Mouse (Mus musculus) cerebellum, adult 2 months (tissue): ENCODE measurements around the gene Nr4a3. TPM values are rescaled to one million over a fixed set of nuclear protein-coding genes. Genes with fewer than 3 reads are reported as not detected.

Experiments
- DNase-seq, 2 experiments: peaks; one replicate each; pipeline ENCODE4 v3.0.0; 2021
- H3K27ac ChIP-seq: fragments of 200-500 bp; 2 replicates; pipeline ENCODE4 v1.5.1; 2012; ENCODE audit warnings: low read length, control low read depth, inconsistent platforms; ENCODE audit not compliant: insufficient read depth
- H3K27me3 ChIP-seq: fragments of 200-500 bp; 2 replicates; pipeline ENCODE4 v1.6.1; 2012; ENCODE audit warnings: inconsistent platforms, mild to moderate bottlenecking, low read length, moderate library complexity; ENCODE audit not compliant: control insufficient read depth, insufficient read depth
- H3K4me1 ChIP-seq: fragments of 200-500 bp; 2 replicates; pipeline ENCODE4 v1.6.1; 2011; ENCODE audit warnings: low read length; ENCODE audit not compliant: control insufficient read depth, insufficient read depth
- H3K4me3 ChIP-seq: fragments of 200-500 bp; replicated peaks from 2 replicates; pipeline ENCODE3; 2011; ENCODE audit warnings: mild to moderate bottlenecking, low read depth, low read length, control low read depth; ENCODE audit not compliant: insufficient read depth
- CTCF ChIP-seq: fragments of 200-500 bp; IDR thresholded peaks from 2 replicates; pipeline ENCODE4 v1.5.1; 2011; ENCODE audit warnings: low read depth, mild to moderate bottlenecking, control low read depth, low read length, moderate library complexity, borderline replicate concordance; ENCODE audit not compliant: insufficient read depth
- POLR2A ChIP-seq: fragments of 200-500 bp; IDR thresholded peaks from 2 replicates; pipeline ENCODE4 v1.6.1; 2011; ENCODE audit warnings: low read length, control low read depth, borderline replicate concordance; ENCODE audit not compliant: insufficient read depth
- WGBS: fragments of 180-500 bp; shearing (Covaris S2); methylation state at CpG from one replicate; pipeline ENCODE4 v1.1.7; 2018; 5-methylcytosine and 5-hydroxymethylcytosine counted together
- polyA plus RNA-seq: library from polyadenylated mRNA; depleted of rRNA; stranded (reverse); fragments of >200 nt; gene quantifications from 2 replicates; pipeline ENCODE4 v1.2.3, GENCODE M21; 2012

The Nr4a3 gene
- polyA plus RNA-seq, 1 experiment: 2.4 TPM

DNA sequence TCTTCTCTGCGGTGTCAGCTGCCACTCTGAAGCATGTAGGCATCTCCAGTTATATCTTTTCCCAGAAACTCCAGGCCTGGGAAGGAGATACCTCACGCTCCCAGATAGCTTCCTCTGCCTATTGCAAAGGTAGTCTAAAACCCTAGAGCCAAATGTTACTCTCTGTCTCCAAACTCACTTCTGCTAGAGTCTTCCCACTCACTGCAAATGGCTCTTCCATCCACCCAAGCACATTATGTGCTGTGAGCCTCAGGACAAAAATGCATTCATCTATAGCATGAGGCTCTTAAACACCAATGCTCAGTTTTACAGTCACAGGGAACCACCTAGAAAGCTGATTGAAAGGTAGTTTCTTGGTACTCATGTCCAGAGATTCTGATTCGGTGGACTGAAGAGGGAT, 48.3 kb downstream of the Nr4a3 start:
- no peaks in the 10 kb centered on the region for H3K4me1 ChIP-seq
- DNase-seq: no peak
- 82% methylated on average over 3 of the region's 3 CpGs for WGBS
- H3K27me3 ChIP-seq: no peaks in the 10 kb centered on the region
- no peak overlapping the region for H3K27ac ChIP-seq
- TF ChIP-seq CTCF (no peak), POLR2A (no peak)
- H3K4me3 ChIP-seq: no peak overlapping the region

DNA sequence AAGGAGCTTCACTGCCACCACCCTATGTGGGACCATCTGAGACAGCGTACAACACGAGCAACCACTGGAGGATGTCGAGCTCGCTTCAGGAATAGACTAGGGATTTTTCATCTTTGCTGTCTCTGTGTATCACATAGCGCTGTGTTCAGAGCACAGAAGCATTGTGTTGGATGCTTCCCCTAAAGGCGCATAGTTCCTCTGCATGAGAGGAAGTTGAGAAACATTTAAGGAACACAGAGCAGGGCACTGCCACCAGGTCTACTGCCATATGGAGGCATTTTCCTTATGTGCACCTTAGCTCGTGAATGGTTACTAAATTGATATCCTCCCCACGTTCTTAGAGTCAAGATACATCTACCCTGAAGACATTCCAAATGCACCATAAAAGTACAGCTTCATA, 55.3 kb downstream of the Nr4a3 start:
- WGBS: 90% methylated on average over 8 of the region's 8 CpGs
- no peaks in the 10 kb centered on the region for H3K4me1 ChIP-seq
- no peak for DNase-seq
- TF ChIP-seq CTCF: no peak
- H3K27me3 ChIP-seq: no peaks in the 10 kb centered on the region
- H3K4me3 ChIP-seq: no peak overlapping the region
- no peak overlapping the region for H3K27ac ChIP-seq

DNA sequence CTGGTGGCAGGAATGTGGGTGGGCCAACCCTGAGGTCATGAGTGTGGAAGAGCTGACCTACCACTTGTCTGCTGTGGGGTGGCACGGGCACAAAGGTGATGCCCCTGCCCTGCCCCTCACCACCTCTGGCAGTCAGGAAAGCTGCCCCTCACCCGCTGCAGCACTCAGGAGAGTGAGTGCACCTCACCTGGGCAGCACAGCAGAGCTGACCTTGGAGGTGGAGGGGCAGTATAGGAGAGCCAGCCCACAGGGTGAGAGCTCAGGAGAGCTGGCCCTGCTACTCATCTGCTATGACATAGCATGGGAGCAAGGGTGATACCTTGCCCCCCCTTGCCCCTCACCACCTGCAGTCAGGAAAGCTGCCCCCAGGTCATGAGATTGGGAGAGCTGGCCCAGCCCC, 57.0 kb downstream of the Nr4a3 start:
- TF ChIP-seq CTCF: no peak
- TF ChIP-seq POLR2A: no peak
- H3K27ac ChIP-seq: no peak overlapping the region
- H3K4me1 ChIP-seq: no peaks in the 10 kb centered on the region
- WGBS: 82% methylated on average over 2 of the region's 2 CpGs
- DNase-seq: no peak
- H3K27me3 ChIP-seq: no peaks in the 10 kb centered on the region
- H3K4me3 ChIP-seq: no peak overlapping the region

DNA sequence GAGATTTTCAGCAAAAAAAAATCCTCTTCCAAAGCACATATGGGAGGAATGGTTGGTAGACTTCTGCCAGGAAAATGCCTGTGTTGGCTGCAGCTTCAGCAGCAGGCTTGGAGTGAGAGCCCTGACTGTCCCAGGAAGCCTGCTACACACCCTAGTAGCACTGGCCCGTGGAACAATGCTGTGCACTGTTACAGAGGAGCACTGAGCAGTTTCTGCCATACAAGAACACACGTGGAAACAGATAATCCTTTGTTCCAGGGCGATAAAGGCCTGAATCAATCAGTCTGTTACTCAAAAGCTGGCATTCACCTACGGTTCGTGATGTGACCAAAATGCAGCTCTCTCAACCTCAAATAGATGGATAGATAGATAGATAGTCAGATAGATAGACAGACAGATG, 60.4 kb downstream of the Nr4a3 start:
- WGBS: 60% methylated on average over 5 of the region's 5 CpGs
- no peaks in the 10 kb centered on the region for H3K27me3 ChIP-seq
- no peak overlapping the region for H3K27ac ChIP-seq
- DNase-seq: no peak
- no peaks in the 10 kb centered on the region for H3K4me1 ChIP-seq
- H3K4me3 ChIP-seq: no peak overlapping the region
- TF ChIP-seq CTCF (no peak), POLR2A (no peak)

DNA sequence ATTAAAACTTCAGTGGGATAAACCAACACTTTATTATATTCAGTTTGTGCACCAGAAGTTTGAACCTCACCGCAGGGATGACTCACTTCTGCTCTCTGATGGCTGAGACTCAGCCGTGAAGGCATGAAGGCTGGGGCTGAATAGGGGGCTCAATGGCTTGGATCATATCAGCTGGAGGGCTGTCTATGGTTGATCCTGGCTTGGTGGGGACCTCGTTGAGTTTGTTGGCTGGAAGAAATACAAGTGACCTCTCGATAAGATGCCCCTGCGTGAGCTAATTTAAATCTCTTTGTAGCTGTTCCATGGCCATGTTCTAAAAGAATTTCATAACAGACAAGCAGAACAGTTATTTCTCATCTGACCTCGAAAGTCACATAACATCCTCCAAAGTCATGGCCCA, 62.1 kb downstream of the Nr4a3 start:
- 78% methylated on average over 6 of the region's 6 CpGs for WGBS
- Histone ChIP-seq H3K4me3 (no peak overlapping the region), H3K27me3 (no peaks in the 10 kb centered on the region), H3K27ac (no peak overlapping the region), H3K4me1 (no peaks in the 10 kb centered on the region)
- DNase-seq: no peak
- TF ChIP-seq CTCF: no peak
- TF ChIP-seq POLR2A: no peak

DNA sequence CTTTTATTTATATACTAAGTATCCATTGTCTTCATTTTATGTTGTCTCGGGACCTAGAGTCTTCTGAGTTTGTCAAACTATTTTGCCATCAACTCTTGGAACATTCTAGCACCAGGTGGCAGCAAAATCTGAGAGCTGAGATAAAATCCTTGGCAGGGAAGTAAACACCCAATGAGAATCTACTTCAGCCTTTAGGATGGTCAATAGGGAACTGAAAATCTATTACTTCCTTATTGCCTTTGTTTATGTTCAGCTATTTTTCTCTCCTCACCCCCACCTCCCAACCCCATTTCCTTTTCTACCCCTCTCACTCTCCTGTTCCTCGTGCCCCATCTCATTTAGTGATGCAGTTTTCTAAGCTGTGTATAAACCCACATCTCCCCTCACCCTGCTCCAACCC, 63.6 kb downstream of the Nr4a3 start:
- Histone ChIP-seq H3K4me1 (no peaks in the 10 kb centered on the region), H3K27ac (no peak overlapping the region), H3K27me3 (no peaks in the 10 kb centered on the region), H3K4me3 (no peak overlapping the region)
- TF ChIP-seq CTCF (no peak), POLR2A (no peak)
- 79% methylated on average over 2 of the region's 2 CpGs for WGBS
- no peak for DNase-seq

DNA sequence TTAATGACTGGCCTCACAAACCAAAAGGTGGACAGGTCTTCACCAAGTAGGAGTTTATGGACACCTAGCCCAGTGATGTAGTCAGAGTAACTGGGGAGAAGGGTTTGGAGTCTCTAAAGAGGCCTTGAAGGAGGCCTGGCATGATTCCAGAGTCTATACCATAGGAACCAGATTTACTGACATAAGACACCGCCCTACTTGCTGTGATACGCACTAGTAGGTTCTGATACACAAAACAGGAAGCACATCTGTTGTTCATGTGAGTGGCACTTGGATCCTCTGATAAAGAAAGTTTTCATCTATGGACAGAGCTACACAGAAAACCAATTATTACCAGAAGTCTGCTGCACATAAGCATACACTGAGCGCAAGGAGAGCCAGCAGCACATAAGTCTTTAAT, 65.4 kb downstream of the Nr4a3 start:
- no peak for TF ChIP-seq CTCF
- Histone ChIP-seq H3K27me3 (no peaks in the 10 kb centered on the region), H3K27ac (no peak overlapping the region), H3K4me3 (no peak overlapping the region), H3K4me1 (no peaks in the 10 kb centered on the region)
- no peak for DNase-seq
- WGBS: 78% methylated on average over 3 of the region's 3 CpGs

DNA sequence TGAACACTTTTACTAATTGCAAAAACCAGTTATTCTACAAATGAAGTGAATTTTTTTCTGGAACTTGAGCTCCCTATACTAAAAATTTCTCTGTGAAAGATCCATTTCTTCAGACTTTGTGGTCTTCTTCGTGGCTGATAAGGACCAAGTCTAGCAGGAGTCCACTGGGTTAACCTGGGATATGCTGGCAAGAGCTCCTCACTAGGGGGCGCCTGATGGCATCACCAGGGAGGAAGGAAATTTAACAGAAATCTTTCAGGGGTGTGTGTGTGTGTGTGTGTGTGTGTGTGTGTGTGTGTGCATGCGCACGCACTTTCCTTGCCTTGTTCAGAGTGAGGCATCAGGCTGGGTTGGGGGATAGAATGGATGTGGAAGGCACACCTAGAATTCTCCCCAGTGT, 71.2 kb downstream of the Nr4a3 start:
- H3K4me3 ChIP-seq: no peak overlapping the region
- TF ChIP-seq POLR2A (no peak), CTCF (peak; percentile 22; the same call in 1 of the 2 replicates)
- 64% methylated on average over 4 of the region's 4 CpGs for WGBS
- H3K27ac ChIP-seq: no peak overlapping the region
- H3K27me3 ChIP-seq: no peaks in the 10 kb centered on the region; the same call in 1 of the 2 replicates
- no peaks in the 10 kb centered on the region for H3K4me1 ChIP-seq
- DNase-seq: peak; percentile 9 to 13

DNA sequence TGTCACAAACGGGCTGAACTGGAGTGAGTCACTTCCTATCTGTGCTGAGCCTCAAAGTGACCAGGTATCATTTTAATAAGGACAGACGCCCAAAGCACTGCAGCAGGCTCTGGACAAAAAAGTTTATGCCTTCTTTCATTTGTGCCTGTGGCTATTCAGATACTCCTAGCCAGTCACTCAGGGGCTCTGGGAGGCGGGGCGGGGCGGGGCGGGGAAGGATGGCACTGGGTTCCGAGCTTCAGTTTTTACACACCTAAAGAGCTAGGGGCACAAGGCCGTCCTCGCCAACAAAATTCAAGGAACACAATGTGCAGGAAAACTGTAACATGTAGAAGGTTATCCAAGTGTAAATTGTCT, 79.4 kb downstream of the Nr4a3 start:
- H3K27ac ChIP-seq: no peak overlapping the region
- H3K27me3 ChIP-seq: no peaks in the 10 kb centered on the region
- TF ChIP-seq CTCF (no peak), POLR2A (no peak)
- WGBS: 4% methylated on average over 9 of the region's 9 CpGs
- no peaks in the 10 kb centered on the region for H3K4me1 ChIP-seq
- DNase-seq: no peak
- peak overlapping the region; percentile 68 for H3K4me3 ChIP-seq
